Mouse (Mus musculus) embryonic facial prominence, embryonic 11.5 days (tissue): ENCODE data around the gene Specc1. TPM values are rescaled to one million over a fixed set of nuclear protein-coding genes. Genes with fewer than 3 reads are reported as not detected.

Source experiments
- ATAC-seq: fragments of 200-750 bp; cut with Nextera tagmentation; replicated peaks from 2 replicates; pipeline ENCODE4 v1.8.0; 2017; ENCODE audit warnings: low read depth; ENCODE audit not compliant: insufficient number of reproducible peaks, low FRiP score, low TSS enrichment
- DNase-seq: peaks from one replicate; pipeline ENCODE4 v3.0.0-alpha.2; 2015; ENCODE audit warnings: low spot score
- H3K27ac ChIP-seq: fragments of 300-500 bp; sonication (generic); replicated peaks from 2 replicates; pipeline ENCODE4 v1.5.1; 2014; ENCODE audit warnings: mild to moderate bottlenecking, low read depth, low read length, control low read depth
- H3K27me3 ChIP-seq: fragments of 300-500 bp; sonication (generic); 2 replicates; pipeline ENCODE4 v1.6.1; 2014; ENCODE audit warnings: mild to moderate bottlenecking, low read length, moderate library complexity, mixed read lengths; ENCODE audit not compliant: control insufficient read depth, insufficient read depth
- H3K36me3 ChIP-seq: fragments of 300-500 bp; sonication (generic); replicated peaks from 2 replicates; pipeline ENCODE4 v1.6.1; 2014; ENCODE audit warnings: low read depth, mild to moderate bottlenecking, low read length, moderate library complexity, mixed read lengths; ENCODE audit not compliant: control insufficient read depth, insufficient read depth
- H3K4me1 ChIP-seq: fragments of 300-500 bp; sonication (generic); 2 replicates; pipeline ENCODE4 v1.6.1; 2014; ENCODE audit warnings: low read length, mixed read lengths; ENCODE audit not compliant: control insufficient read depth, insufficient read depth
- H3K4me2 ChIP-seq: fragments of 300-500 bp; sonication (generic); 2 replicates; pipeline ENCODE4 v1.6.1; 2014; ENCODE audit warnings: low read depth, mild to moderate bottlenecking, control low read depth, low read length, moderate library complexity
- H3K4me3 ChIP-seq: fragments of 300-500 bp; sonication (generic); 2 replicates; pipeline ENCODE4 v1.5.1; 2014; ENCODE audit warnings: low read depth, low read length, control low read depth
- H3K9ac ChIP-seq: fragments of 300-500 bp; sonication (generic); replicated peaks from 2 replicates; pipeline ENCODE4 v1.6.1; 2014; ENCODE audit warnings: mild to moderate bottlenecking, control low read depth, low read length
- H3K9me3 ChIP-seq: fragments of 300-500 bp; sonication (generic); replicated peaks from 2 replicates; pipeline ENCODE4 v1.6.1; 2016; ENCODE audit warnings: mild to moderate bottlenecking, low read length, inconsistent platforms, mixed read lengths; ENCODE audit not compliant: control insufficient read depth
- WGBS: fragments of 180-500 bp; shearing (Covaris S2); extraction: QIAGEN DNeasy Blood & Tissue Kit; methylation state at CpG from one replicate; pipeline ENCODE4 v1.1.7; 2014; 5-methylcytosine and 5-hydroxymethylcytosine counted together
- polyA plus RNA-seq: library from polyadenylated mRNA; unstranded; fragments of >200 nt; fragmentation: Nextera tagmentation; extraction: Ambion mirVana; gene quantifications from 2 replicates; pipeline ENCODE4 v1.2.1, GENCODE M21; 2014

Specc1 gene
- polyA plus RNA-seq, 1 experiment from 2014 or later, result 17.2 TPM

DNA sequence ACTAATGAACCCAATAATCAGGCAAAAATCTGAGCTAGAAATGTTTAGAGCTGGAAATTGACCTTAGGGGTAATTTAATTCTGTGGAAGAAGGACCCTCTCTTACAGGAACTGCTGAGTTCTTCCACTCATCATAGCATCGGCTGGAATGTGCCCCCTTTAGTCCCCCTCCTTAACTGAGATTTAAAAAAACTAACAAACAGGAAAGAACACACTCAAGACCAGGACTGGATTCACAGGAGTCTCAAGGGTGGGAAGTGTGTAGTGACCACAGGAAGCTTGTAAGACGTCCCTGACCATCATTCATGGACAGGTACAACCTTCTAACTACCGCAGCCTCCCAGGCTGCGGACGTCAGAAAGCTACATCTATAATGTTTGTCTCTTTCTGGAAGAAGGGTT lies 314.3 kb downstream of the Specc1 start:
- no peak overlapping the region for H3K27ac ChIP-seq
- no peaks in the 10 kb centered on the region for H3K27me3 ChIP-seq
- 46% methylated on average over 5 of the region's 5 CpGs for WGBS
- no peak overlapping the region for H3K4me2 ChIP-seq
- no peak overlapping the region for H3K9ac ChIP-seq
- DNase-seq (no peak), ATAC-seq (no peak)
- H3K9me3 ChIP-seq, result no peaks in the 10 kb centered on the region
- no peak overlapping the region for H3K4me3 ChIP-seq
- H3K4me1 ChIP-seq, result no peaks in the 10 kb centered on the region; the same call in 1 of the 2 replicates
- no peaks in the 10 kb centered on the region for H3K36me3 ChIP-seq

Other genes starting within 250 kb of the Specc1 start
- gene Slc5a10, start 235.9 kb upstream of the Specc1 start, polyA plus RNA-seq, result not detected in 2 replicates
- 33.1 and 36.9 TPM in 2 replicates for gene Prpsap2, start 194.7 kb upstream of the Specc1 start, polyA plus RNA-seq
- gene Ulk2, start 101.7 kb upstream of the Specc1 start, polyA plus RNA-seq, result 20.6 and 21.8 TPM in 2 replicates
- gene Akap10, start 26.5 kb upstream of the Specc1 start, polyA plus RNA-seq, result 15.5 and 16.7 TPM in 2 replicates